Mouse (Mus musculus) heart, adult 2 months (tissue): Measurements from ENCODE around the gene Sirpb1b. TPM values are rescaled to one million over a fixed set of nuclear protein-coding genes. Genes with fewer than 3 reads are reported as not detected.
"Not testable (repeated sequence)": the region's sequence is repeated elsewhere in the genome, so short reads cannot be mapped to it uniquely, and the experiment has no call there.

ENCODE experiments used
- DNase-seq, 2 experiments: peaks; one replicate each; pipeline ENCODE4 v3.0.0; 2021
- H3K27ac ChIP-seq: fragments of 200-600 bp; 2 replicates; pipeline ENCODE4 v1.8.1; 2022
- H3K27me3 ChIP-seq: fragments of 200-500 bp; 2 replicates; pipeline ENCODE4 v1.6.1; 2012; ENCODE audit warnings: mild to moderate bottlenecking, low read length, inconsistent platforms, mixed read lengths; ENCODE audit not compliant: control insufficient read depth, insufficient read depth
- H3K36me3 ChIP-seq: fragments of 200-500 bp; 2 replicates; pipeline ENCODE4 v1.6.1; 2012; ENCODE audit warnings: low read length, inconsistent platforms; ENCODE audit not compliant: control insufficient read depth, insufficient read depth
- H3K4me1 ChIP-seq: fragments of 200-500 bp; 2 replicates; pipeline ENCODE4 v1.6.1; 2011; ENCODE audit warnings: low read length; ENCODE audit not compliant: control insufficient read depth, insufficient read depth
- H3K4me3 ChIP-seq: fragments of 200-600 bp; 2 replicates; pipeline ENCODE4 v1.8.1; 2022
- H3K79me2 ChIP-seq: fragments of 200-500 bp; replicated peaks from 2 replicates; pipeline ENCODE4 v1.6.1; 2012; ENCODE audit warnings: mild to moderate bottlenecking, inconsistent platforms, low read length, moderate library complexity, mixed read lengths; ENCODE audit not compliant: control insufficient read depth, insufficient read depth
- H3K9ac ChIP-seq: fragments of 200-500 bp; 2 replicates; pipeline ENCODE4 v1.6.1; 2012; ENCODE audit warnings: low read depth, mild to moderate bottlenecking, control low read depth, inconsistent platforms, low read length, mixed read lengths
- WGBS: fragments of 180-500 bp; shearing (Covaris S2); methylation state at CpG from one replicate; pipeline ENCODE4 v1.1.7; 2018; 5-methylcytosine and 5-hydroxymethylcytosine counted together
- intact Hi-C: fragments of 180-260 bp; cut with DNase I; formaldehyde crosslinking; loops from one replicate; pipeline ENCODE4 v1.15.1; 2025
- polyA plus RNA-seq: library from polyadenylated mRNA; depleted of rRNA; stranded (reverse); fragments of >200 nt; gene quantifications from 2 replicates; pipeline ENCODE4 v1.2.3, GENCODE M21; 2012; rRNA removed
- total RNA-seq, 2 experiments: library from RNA; stranded (reverse); gene quantifications; 2 replicates each; pipeline ENCODE4 v1.2.3; 2021

Gene Sirpb1b
- total and polyA plus RNA-seq, 3 experiments, result not detected

- 42% methylated on average over 2 of the region's 2 CpGs for WGBS
Observed at GRCm38 (mm10) chr3:15474831-15475230, 100.0 kb downstream of the Sirpb1b start.

DNA sequence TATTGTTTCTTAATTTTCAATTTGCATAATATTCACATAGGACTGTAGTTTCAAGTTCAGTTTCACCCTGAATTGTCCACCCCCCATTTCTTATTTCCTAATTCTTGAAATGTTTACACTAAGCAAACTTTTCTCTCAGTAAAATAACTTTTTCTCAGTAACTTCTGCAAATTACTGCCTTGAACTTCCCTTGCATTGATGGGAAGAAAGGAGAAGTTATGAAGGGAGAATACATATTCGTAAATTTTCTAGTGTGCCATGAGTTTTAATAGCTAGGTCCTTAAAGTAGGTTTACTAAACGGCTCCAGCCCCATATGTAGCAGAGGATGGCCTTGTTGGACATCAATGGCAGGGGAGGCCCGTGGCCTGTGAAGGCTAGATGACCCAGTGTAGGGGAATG is 104.7 kb downstream of the Sirpb1b start:
- intact Hi-C loops, H3K36me3 ChIP-seq, H3K27me3 ChIP-seq, H3K4me1 ChIP-seq, H3K9ac ChIP-seq, H3K27ac ChIP-seq, DNase-seq, H3K4me3 ChIP-seq, H3K79me2 ChIP-seq: not testable (repeated sequence)
- WGBS, result 53% methylated on average over 1 of the region's 3 CpGs

More at GRCm38 (mm10) chr3:15474831-15475230, 100.0 kb downstream of the Sirpb1b start:
- H3K9ac ChIP-seq, DNase-seq, H3K4me3 ChIP-seq, H3K27ac ChIP-seq, intact Hi-C loops, H3K36me3 ChIP-seq, H3K4me1 ChIP-seq, H3K27me3 ChIP-seq, H3K79me2 ChIP-seq: not testable (repeated sequence)

Other genes with a start within 250 kb of the Sirpb1b start
- not detected for gene Gm9733, start 242.8 kb downstream of the Sirpb1b start, total RNA-seq
- gene Gm9733, start 242.8 kb downstream of the Sirpb1b start, polyA plus RNA-seq, result 0.20 TPM in 1 of 2 replicates, not detected in the other
- not detected for gene Sirpb1a, start 148.5 kb downstream of the Sirpb1b start, total RNA-seq
- gene Sirpb1a, start 148.5 kb downstream of the Sirpb1b start, polyA plus RNA-seq, result 0.20 TPM in 1 of 2 replicates, not detected in the other